Comparison of ENCODE assay signal across 12 mouse cellular contexts in genomic region chr1:136380161-136380560, GRCm38 (mm10).
"Had no signal": no experiment of that assay in that cellular context is flagged by ENCODE, and none has a peak within 500 bp of the region (broad histone marks: within the 10 kb centered on the region; RNA-seq: fewer than 3 reads in every experiment).

No protein-coding gene starts in this region.

- DNase-seq: gastrocnemius, postnatal 14 days; gastrocnemius, postnatal 36 days; heart, adult 18-20 months; heart, postnatal 14 days; heart, postnatal 36 days; kidney, adult 11 months; kidney, postnatal 14 days; kidney, postnatal 36 days; layer of hippocampus, adult 9-11 months; layer of hippocampus, postnatal 36 days; liver; liver, embryonic 13.5 days had no signal
